Mouse (Mus musculus): Measurements from ENCODE around the gene Hist4h4. TPM values are rescaled to one million over a fixed set of nuclear protein-coding genes. Genes with fewer than 3 reads are reported as not detected.

The Hist4h4 gene
- polyA plus RNA-seq (2012; rRNA removed), result 1.1 TPM in 2 replicates

DNA sequence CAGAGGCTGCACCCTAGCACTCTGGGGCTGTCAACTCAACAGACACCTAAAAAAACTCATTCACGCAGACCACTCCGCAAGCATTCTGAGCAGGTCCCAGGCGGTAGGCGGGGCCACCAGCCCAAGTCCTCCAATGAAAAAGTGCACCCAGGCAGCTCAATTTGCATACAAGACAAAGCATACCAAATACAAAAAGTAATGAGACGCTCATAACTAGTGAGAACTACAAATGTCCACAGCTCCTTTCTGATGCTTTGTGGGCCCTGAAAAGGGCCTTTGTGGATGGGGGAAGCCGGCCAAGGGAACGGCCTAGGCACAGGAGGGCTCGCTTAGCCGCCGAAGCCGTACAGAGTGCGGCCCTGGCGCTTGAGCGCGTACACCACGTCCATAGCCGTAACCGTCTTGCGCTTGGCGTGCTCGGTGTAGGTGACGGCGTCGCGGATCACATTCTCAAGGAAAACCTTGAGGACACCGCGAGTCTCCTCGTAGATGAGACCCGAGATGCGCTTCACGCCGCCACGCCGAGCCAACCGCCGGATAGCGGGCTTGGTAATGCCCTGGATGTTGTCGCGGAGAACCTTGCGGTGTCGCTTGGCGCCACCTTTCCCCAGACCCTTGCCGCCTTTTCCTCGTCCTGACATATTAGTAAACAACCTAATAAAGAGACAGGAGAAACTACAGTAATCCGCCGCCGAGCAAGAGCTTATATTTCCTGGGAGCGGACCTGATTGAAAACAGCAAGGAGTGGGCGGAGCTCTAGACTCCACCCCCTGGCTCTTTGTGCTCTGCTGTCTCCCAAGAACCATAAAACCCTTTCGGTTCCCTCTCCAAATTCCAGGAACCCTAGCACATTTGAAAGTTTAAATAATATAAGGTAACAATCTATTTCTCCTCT is at the start of gene Hist4h4:
TSS of gene Hist4h4 (minus strand) at position 677 of the 895 bp plus-strand sequence.

DNA sequence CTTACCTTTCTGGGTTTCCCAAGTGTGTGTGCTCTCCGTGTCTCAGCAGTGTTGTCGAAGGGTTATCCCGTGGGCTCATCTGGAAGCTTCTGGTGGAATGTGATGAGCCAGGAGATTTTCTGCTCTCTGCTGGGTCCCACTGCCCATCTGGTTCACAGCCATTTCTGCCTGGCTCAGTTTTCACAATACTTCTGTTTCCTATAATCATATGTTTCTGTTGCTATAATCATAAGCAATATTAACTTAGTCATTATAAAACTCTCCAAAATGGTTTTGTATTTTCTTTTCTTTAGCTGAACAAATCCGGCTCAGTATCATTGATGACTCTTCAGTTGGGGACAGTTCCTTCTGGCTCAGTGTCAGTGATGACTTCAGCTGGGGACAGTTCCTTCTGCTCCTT is 31.1 kb upstream of the Hist4h4 start, which contains the start of gene Smco3:
TSS of gene Smco3 (minus strand) at position 101 of the 400 bp plus-strand sequence.

DNA sequence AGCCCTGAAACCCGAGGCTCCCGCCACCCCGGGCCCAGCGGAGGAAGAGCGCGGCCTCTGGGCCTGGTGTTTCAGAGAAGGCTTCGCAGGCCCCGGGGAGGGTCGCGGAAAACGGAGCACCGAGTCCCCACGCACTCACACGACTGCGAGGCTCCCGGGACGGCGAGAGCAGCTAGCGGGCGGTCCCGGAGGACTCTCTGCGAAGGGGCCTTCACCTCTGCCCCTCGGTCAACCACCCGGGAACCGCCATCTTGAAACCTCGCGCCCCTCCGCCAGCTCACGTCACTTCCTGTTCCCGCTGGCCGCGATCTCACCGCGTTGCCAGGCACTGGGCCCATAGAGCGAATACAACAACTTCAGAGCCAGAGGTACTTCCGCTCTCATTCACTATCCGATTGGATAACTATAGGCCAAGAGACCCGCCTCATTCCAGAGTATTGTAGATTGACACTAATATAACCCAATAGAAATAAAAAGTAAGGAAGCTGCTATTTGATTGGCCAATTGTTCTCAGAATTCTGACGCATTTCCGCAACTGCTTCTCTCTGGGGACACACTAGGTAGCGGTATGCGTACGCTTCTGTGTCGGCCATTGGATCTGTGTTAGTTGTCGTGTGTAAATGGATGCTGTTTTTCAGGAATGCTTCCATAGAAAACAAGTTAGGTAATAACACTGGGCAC is 23.8 kb upstream of the Hist4h4 start, which contains the start of gene Wbp11:
TSS of gene Wbp11 (minus strand) at position 353 of the 681 bp plus-strand sequence.

DNA sequence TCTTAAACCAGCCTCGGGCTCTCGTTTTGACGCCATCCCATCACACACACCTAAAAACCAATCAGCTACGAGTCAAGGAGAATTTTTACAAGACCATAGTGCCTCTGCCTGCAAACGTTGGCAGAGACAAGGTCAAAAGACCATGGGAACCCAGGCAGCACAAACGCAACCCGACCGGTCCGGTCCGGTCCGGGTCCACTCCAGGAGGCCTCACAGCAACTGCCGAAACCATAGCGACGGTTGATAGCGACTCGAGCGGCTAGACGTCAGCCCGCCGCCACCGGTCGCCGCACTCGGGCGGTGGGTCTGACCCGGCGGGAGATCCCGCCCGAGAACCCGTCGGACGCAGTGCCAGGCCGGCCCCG is 23.3 kb upstream of the Hist4h4 start, which contains the start of gene BC049715:
TSS of gene BC049715 (plus strand) at position 111 of the 365 bp plus-strand sequence.

DNA sequence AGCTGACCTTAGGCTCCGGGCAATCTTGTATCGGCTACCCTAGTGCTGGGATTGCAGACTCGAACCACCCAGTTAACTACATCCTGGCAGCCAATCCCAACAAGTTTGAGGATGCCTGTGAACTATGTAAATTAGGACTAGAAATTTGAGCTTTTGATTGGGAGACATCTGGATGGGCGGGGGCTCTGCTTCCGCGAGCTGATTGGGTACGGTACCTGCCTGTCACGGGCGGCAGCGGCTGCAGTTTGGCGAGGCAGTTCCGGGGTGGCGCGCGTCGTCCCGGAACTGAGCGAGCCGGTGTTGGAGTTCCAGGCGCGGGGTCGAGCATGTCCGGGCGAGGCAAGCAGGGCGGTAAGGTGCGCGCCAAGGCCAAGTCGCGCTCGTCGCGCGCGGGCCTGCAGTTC is 3.8 kb upstream of the Hist4h4 start, which contains the start of gene H2afj:
TSS of gene H2afj (plus strand) at position 231 of the 404 bp plus-strand sequence.

DNA sequence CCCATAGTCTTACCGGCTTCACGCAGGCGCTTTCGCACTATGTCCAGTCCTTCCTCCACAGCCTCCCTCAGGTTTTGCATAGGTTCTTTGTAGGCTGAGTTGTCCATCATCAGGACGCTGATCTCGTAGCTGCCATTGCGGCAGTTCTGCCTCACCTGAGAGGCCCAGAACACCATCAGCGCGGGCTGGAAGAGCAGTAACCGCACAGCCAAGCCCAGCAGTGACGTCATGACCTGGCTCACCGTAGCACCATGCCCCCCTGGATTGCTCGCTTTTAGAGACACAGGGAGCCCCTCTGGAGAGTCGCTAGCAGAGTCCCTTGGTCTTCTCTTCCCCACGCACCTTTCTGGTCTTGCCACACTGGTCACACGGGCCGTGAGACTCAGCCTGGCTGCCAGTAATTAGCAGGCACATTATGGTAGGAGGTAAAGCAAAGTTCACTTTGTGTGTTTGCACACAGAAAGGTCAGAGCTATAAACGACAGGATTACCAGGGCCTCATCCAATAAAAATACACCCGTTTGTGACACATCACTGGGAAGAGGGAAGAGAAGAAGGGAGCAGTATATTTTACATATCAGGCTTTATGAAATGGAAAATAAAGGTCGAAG is 22.7 kb downstream of the Hist4h4 start, which contains the start of gene Gucy2c:
TSS of gene Gucy2c (minus strand) at position 389 of the 610 bp plus-strand sequence.

Other genes with a start within 250 kb of the Hist4h4 start
- 0.72 and 1.4 TPM in 2 replicates for gene Plbd1, start 142.5 kb downstream of the Hist4h4 start, polyA plus RNA-seq (2012; rRNA removed)
- 0.26 and 0.31 TPM in 2 replicates for gene Gucy2c, start 22.6 kb downstream of the Hist4h4 start, polyA plus RNA-seq (2012; rRNA removed)
- 93.3 and 95.8 TPM in 2 replicates for gene H2afj, start 3.8 kb upstream of the Hist4h4 start, polyA plus RNA-seq (2012; rRNA removed)
- 0.22 and 0.45 TPM in 2 replicates for gene BC049715, start 23.2 kb upstream of the Hist4h4 start, polyA plus RNA-seq (2012; rRNA removed)
- 73.0 and 88.0 TPM in 2 replicates for gene Wbp11, start 23.8 kb upstream of the Hist4h4 start, polyA plus RNA-seq (2012; rRNA removed)
- gene Smco3, start 31.0 kb upstream of the Hist4h4 start, polyA plus RNA-seq (2012; rRNA removed), result 0.75 and 0.81 TPM in 2 replicates
- gene Art4, start 53.3 kb upstream of the Hist4h4 start, polyA plus RNA-seq (2012; rRNA removed), result 0.22 and 0.49 TPM in 2 replicates
- gene Mgp, start 71.4 kb upstream of the Hist4h4 start, polyA plus RNA-seq (2012; rRNA removed), result 29.7 and 116 TPM in 2 replicates
- gene Erp27, start 117.8 kb upstream of the Hist4h4 start, polyA plus RNA-seq (2012; rRNA removed), result 0.16 and 0.20 TPM in 2 replicates
- gene Pde6h, start 119.4 kb upstream of the Hist4h4 start, polyA plus RNA-seq (2012; rRNA removed), result 0.19 and 0.23 TPM in 2 replicates
- gene Arhgdib, start 137.5 kb upstream of the Hist4h4 start, polyA plus RNA-seq (2012; rRNA removed), result 19.7 and 28.4 TPM in 2 replicates

Measured in central nervous system, embryonic 14 days (tissue).